Mouse (Mus musculus) gastrocnemius, adult 18-20 months (tissue): ENCODE measurements around the gene Mettl6. TPM values are rescaled to one million over a fixed set of nuclear protein-coding genes. Genes with fewer than 3 reads are reported as not detected.
"Not testable (repeated sequence)": the region's sequence is repeated elsewhere in the genome, so short reads cannot be mapped to it uniquely, and the experiment has no call there.

ENCODE experiments used
- DNase-seq: peaks from one replicate; pipeline ENCODE4 v3.0.0; 2021; ENCODE audit warnings: low spot score
- total RNA-seq, 2 experiments: library from RNA; stranded (reverse); gene quantifications; 2 replicates each; pipeline ENCODE4 v1.2.3; 2021

Gene Mettl6
- total RNA-seq, 2 experiments from 2014 or later, result 7.3 to 8.2 TPM

DNA sequence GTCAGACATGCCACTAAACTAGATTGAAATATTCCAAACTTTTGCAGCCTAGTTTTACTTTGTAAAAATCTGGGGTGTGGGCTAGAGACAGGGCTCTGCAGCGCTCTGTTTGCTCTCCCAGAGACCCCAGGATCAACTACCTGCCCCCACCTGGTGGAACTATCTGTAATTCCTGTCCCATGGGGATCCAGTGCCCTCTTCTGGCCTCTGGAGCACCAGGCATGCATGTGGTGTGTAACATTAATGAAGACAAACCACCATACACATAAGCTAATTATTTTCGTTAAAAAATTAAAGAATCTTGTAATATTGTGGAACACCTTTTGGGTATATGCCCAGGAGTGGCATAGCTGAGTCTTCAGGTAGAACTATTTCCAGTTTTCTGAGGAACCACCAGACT lies 21.5 kb downstream of the Mettl6 start:
- DNase-seq, result no peak

DNA sequence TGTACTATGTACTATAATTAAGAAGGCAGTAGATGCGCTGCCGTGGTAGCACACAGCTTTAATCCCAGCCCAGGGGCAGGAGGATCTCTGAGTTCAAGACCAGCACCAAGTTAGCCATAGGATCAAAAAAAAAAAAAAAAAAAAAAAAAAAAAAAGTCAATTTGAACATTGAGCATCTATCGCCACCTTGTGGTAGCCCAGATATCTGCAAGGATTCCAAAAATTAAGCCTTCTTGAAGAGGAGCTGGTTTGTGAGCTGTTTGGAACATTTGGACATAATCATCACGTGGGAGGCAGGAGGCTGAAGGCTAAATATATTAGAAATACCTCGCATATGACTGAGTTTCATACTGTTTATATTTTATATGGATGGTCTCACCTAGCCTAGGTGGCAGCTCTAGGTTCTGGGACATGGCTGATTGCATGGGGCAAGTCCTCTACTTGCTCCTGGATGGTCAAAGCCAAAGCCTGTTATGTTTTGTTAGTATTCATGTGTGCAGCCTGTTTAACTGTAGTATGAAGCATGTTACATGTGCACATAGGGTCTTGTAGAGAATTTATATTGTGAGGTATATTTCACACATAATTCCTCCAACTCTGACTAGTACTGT lies 22.3 kb downstream of the Mettl6 start:
- peak; percentile 66 for DNase-seq

DNA sequence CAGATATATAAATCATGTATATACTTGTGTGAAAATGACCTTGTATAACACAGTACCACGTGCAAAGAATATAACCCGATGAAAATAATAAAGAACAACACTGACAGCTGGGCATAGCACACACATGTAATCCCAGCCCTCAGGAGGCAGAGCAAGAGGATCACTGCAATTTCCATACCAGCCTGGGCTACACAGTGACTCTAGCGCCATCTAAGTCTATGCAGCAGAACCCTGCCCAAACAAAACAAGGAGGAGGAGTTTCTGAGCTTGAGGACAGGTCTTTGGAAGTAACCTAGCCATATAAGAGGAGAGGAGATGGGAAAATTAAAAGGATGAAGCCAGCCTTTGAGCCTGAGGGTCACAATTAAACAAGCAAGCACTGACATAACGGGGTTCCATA lies 25.1 kb downstream of the Mettl6 start:
- DNase-seq, result no peak

DNA sequence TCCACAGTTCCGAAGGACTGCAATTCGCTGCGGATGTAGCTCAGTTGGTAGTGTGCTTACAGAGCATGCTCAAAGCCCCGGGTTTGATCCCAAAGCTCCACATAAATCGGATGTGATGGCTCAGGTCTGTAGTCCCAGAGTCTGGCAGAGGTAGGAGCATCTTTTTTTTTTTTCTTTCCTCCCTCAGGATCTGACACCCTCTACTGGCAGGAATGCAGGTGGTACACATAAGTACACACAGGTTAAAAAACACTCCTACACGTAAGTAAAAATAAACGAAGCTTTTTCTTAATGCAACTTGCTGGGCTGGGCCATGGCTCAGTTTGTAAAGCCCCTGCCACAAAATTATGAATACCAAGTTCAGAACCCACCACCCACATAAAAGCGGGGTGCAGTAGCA lies 30.7 kb downstream of the Mettl6 start:
- DNase-seq, result peak; percentile 15

DNA sequence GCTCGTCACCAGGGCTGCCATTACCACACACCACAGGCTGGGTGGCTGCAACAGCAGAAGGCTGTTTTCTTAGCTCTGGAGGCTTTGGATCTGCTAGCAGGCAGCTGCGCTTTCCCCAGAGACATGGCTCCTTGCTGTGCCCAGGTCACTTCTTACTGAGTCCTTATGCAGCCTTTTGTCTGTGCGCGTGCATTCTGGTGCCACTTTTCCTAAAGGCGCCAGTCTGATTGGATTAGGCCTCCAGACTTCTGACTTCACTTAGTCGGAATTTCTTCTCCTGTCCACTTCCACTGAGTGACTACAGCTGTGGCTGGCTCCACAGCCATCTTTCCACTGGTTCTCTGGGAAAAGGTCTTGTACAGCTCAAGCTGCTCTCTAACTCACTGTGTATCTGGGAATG lies 32.0 kb downstream of the Mettl6 start:
- no peak for DNase-seq

DNA sequence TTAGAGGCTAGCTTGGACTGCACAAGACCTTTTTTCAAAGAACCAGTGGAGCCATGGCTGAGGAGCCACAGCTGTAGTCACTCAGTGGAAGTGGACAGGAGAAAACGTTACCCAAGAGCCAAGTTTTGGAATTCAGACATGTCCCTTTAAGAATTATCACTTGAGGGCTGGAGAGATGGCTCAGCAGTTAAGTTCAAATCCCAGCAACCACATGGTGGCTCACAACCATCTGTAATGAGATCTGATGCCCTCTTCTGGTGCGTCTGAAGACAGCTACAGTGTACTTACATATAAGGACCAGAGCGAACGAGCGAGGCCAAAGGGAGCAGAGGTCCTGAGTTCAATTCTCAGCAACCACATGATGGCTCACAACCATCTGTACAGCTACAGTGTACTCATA lies 32.6 kb downstream of the Mettl6 start:
- DNase-seq, result not testable (repeated sequence)

DNA sequence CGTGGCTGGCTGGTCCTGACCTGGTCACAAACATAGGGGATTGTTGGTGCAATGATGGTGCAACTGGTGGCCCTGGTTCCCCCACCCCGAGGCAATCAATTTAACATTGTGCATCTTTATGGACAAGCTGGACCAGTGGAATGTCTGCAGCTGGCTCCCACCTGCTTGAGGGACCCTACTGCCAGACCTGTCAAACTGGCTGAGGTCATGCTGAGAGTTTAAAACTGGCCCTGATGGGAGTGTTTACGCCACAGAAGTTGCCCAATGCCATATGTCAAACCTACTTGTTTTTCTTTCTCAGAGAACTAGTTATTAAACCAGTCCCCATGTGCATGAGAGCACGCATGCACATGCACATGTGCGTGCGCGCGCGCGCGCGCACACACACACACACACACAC lies 36.8 kb downstream of the Mettl6 start:
- no peak for DNase-seq

DNA sequence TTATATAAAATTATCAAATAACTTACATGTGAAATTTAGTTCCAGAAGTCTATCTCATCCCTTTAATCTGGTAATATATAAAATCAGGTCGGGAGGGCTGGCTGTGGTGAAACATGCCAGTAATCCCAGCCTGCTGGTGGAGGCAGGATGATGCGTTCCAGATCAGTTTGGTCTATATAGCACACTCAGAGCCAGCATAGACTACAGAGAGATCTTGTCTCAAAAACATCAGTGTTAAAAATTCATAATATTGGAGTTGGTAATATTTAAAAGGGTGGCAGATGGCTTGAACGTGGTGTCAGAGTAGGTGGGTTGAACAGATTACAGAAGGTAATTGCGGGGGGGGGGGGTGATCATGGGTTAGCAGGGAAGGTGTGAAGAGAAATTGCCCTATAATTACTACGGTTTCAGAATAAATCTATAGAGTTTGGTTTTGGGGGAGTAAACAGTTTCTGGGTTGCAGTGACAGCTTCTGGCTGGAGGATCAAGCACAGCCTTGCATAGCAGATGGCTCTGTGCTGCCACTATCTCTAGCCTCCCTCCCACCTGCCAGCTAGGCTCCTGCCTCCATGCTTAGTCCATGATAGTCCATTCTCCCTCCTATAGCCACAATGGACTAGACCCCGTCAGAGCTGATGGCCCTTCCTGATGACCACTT lies 38.6 kb downstream of the Mettl6 start:
- no peak for DNase-seq

DNA sequence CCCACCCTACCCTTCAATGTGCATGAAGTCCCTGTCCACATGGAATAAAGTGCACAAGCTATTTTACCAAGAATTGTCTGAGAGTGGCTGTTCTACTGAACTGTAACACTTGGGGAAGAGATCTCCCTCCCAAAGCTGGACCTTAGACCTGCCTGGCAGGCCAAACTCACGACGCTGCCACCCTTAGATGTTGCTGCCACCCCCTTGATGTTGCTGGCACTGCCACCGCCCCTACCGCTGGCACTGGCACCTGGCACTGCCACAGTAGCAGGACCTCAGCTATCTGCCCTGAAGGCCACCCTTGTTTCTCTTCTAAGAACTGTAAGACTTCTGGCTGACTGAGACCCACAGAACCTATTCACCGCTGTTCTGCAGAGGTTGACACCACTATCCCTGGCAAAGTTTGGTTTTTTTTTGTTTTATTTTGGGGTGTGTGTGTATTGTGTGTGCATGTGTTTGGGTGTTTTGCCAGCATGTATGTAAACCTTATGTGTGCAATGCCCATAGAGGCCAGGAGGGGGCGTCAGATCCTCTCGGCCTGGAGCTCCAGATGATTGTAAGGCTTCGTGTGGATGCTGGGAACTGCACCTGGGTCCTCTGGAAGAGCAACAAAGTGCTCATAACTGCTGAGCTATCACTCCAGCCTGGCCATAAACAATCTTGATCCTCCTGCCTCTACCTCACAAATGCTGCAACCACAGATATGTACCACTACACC lies 39.8 kb downstream of the Mettl6 start:
- DNase-seq, result no peak

DNA sequence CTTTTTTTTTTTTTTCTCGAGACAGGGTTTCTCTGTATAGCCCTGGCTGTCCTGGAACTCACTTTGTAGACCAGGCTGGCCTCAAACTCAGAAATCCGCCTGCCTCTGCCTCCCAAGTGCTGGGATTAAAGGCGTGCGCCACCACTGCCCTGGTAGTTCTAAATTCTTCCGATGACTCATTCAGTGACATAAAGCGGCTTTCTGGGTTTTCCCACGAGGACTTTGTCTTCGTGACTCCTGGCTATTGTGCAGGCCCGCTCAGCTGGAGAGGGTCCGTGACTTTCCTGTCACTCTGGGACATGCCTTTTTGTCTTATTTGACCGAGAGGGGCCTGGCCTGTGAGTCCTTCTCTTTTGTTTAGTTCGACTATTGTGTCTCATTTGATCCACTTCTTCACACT lies 40.9 kb downstream of the Mettl6 start:
- not testable (repeated sequence) for DNase-seq

DNA sequence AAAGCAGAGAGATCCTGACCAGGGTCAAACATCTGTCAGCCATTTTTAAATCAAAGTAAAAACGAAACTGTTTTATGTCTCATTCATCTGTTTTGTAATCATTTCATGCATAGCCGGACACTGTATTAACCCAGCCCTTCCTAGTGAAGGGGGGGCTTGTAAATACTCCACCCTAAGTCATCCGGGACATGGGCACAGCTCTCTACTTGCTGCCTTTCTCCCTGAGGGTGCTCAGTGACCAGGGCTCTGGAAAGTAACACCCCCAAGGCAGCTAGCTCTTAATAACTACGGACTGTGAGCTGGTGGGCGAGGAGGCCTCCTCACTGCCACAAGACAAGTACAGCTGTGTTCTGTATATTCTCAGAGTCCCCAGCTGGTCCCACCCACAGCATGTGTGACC lies 45.8 kb downstream of the Mettl6 start:
- DNase-seq, result no peak

DNA sequence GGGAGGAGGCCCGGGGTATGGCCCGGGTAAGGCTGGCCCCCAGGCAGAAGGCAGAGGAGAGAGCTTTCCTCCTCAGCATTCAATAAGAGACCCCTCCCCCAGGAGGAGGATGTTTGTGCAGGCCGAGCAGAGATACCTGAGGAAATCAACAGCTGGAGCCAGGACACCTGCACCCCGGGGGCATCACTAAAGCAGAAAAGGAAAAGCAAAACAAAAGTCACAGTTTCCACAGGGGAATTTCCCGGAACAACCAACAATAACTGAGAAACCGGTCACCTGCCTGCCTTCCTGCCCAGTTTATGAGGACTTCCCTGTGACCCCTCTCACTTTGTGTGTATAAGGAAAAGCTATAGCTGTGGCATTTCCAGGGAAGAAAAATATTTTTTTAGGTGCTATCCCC lies 51.2 kb downstream of the Mettl6 start:
- no peak for DNase-seq

DNA sequence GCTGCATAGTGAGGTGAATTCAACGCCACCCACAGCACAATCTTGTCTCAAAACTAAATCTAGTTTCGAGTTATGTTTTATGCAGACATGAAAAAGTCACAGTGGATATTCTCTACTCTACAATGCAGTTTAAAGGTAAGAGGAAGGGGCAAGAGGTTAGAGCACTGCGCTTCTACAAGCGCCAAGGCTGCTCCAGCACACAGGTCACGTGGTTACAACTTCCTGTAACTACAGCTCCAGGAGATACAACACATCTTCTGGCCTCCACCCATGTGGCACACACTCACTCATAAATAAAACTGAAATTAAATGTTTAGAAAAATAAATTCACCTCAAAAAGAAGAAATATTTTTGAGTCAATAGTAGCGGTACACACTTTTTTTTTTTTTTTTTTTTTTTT lies 54.1 kb downstream of the Mettl6 start:
- DNase-seq, result no peak

DNA sequence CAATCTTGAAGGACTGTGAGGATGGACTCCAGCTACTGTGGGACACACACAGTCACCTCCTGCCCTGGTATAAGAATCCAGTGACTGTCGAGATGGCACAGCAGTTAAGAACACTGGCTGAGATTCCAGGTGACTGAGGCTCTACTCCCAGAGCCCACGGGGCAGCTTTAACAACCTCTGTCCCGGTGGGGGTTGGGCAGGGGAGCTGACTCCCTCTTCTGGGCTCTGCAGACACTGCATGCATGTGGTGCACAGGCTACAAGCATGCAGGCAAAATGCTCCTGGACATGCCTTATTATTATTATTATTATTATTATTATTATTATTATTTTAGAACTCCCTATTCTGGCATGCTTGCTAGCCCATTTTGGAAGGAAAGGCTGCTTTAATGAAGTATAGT lies 54.6 kb downstream of the Mettl6 start:
- no peak for DNase-seq

DNA sequence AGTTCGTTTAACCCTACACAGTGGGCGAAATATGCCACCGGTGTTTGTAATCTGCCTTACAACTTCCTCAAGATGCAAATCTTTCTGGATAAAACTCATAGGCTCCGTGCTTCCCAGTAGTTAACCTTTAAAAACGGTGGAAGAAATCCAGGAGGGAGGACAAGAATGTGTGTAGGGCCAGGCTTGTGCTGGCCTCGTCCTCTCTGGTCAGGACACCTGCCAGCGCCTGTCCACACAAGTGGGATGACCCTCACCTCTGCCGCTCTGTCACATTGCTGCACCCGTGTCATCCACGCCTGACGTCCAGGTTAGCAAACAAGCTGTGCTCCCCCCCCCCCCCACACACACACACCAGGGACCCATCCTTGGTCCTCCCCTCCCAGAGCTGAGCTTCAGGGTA lies 55.6 kb downstream of the Mettl6 start:
- no peak for DNase-seq

DNA sequence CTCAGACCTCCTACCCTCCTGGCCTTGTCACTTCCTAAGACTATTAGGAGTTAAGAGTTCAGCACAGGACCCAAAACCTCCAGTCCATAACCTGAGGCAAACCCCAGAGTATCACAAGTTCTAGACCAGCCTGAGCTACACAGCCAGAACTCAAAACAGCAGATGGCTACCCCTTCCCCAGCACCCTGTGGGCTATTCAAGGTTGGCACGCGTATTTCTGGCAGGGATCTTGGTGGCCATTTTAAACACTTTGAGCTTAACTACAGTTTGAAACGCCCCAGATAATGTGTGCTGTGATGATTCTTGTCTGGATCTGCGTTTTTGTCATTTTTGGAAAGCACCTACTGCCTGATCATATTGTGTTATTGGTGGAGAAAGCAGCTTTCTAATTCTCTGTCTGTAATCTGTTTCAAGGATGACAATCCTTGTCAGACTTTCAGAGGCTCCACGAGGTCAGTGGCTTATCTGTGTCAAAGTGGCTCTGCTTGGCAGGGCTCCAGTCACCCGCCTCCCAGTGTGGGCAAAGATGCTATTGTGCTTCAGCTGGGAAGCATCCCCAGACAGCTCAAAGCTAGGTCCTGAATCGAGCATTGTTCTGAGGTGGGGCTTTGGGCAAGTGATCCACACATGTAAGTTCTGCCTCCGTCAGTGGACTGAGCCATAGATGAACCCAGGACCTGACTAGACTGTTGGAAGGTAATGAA lies 56.9 kb downstream of the Mettl6 start:
- no peak for DNase-seq

DNA sequence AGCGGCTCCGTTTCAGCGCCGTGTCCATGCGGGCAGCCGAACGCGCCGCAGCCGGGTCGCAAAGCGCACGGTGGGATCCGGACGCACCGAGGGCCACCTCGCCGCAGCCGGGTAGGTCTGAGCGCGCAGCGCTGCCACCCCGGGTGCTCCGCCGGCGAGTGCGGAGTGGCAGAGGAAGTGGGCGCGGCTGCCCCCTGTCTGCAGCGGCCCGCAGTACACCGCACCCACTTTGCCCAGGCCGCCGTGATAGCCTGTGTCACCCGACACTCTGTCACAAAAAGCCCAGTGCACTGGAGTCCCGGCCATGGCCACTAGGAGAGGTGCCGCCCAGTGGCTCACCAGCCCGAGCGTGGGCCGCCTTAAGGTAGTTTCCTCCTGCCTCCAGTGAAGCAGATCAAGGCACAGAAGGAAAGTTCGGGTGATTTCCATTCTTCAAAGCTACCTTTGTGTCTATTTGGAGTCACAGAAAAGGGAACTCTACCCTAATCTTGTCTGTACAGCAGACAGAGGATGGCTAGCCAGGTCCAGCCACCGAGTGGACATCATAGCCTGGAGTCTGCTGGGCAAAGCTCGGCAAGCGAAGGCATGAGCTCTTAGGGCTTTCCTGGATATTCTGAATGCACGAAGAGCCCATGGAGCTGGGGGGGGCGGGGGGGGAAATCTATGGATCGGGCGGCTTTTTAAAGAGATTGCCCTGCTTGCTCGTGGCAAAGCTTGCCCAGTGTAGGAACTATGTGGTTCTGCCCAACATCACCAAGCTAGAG lies 58.7 kb downstream of the Mettl6 start, which contains the start of gene Sh3bp5:
Gene Sh3bp5 (minus strand): TSS at position 149 of the 764 bp plus-strand sequence.
- DNase-seq, result peak; percentile 95

DNA sequence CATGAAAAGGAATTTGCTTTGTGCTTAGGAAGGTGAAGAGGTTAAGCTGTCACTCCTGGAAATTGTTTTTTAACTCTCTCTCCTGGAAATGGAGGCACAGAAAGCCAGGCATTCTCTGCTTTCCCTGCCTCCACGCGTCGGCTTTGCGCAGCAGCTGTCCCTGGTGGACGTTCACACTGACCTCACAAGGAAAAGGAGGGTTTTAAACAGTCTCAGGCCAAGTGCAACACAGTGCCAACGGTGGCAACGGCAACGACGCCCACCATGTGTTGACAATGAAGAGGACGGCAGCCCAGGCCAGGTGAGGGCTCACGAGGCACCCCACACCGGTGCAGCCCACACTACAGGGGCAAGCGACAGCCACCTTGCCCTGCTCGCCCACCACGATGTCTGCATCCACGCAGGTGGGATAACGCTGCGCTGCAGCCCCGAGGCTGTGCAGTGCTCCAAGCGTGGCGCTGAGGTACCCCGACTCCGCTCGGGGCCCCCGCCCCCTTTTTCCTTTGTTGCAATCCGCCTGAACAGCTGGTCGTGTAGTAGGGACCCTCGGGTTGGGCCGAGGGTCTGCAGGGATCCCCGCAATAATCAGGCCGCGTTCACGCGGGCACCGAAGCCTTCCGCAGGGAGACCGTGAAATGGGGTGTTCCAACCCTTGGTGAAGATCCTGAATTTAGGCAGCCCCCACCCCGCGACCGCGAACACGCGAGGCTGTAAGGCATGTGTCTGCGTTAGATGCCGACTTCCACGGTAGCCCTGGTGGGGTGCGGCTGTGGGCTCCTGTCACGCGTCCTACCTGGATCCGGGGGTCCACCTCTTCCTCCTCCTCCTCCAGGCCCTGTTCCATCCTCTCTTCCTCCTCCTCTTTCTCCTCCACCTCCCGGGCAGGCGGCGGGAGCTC lies 59.6 kb downstream of the Mettl6 start:
- no peak for DNase-seq

DNA sequence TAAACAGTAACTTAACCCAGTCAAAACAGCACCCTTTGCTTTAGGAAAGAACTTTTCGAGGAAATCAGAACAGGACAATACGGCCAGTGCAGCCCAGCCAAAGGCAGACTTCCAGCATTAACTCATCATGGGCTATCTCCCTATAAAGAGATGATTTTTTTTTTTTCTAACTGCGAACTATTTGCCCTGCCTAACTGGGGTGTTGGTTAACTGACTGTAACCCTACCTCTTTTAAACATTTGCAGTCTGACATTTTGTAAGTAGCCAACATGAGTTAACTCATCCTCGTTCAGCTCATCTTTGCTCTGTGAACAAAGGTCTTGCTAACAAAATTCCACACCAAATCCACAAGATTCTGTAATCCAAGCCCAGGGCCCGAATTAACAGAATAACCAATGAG lies 60.4 kb downstream of the Mettl6 start:
- DNase-seq, result no peak

DNA sequence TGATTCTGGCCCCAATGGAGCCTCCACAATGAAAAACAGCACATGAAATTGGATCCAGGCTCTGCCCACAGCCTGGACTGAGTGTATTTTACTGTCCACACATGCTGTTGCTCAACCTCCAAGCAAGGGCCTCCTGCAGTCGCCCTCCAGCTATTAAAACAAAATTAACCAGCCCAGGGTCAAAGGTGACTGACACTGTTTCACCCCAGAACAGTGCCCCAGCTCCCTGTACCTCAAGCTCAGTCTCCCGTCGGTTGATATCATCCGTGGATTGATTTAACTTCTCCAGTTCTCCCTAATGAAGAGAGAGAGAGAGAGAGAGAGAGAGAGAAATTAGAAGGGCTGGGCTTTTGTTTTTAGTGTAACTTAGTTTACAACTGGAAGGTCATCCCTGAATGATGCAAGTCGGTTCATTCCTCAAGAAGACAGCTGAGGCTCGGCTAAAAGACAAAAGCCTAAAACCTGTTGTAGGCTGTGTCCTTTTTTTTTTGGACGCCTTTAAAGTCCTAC lies 60.9 kb downstream of the Mettl6 start:
- peak; percentile 61 for DNase-seq
